Mouse (Mus musculus): ENCODE results near the gene Snap91. TPM values are rescaled to one million over a fixed set of nuclear protein-coding genes. Genes with fewer than 3 reads are reported as not detected.

Snap91 gene
- polyA plus RNA-seq, 1 experiment from 2014 or later: 113 TPM

DNA sequence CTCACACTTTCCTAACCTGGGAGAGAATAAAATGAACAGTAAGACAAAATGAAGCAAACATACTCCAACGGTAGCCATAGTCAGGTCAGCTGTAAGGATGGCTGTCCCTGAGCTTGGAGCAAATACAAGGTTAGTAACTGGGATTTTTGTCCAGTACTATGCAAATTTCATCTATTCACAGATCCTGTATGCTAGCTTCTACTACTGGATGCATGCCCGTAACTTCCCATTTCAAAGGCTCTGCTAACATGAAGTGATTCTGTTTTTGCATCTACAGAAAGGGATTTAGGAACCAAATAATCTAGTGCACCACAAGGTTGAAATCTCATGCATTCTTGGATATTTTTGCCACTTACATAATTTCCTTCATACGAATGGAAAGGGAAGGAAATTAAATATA is 70.2 kb downstream of the Snap91 start:
- H3K4me2 ChIP-seq: no peak overlapping the region
- ATAC-seq (ENCODE audit: low read depth): no peak
- H3K27me3 ChIP-seq: no peaks in the 10 kb centered on the region
- no peak overlapping the region for H3K4me3 ChIP-seq
- WGBS: 89% methylated on average over 3 of the region's 3 CpGs
- no peak overlapping the region for H3K9ac ChIP-seq
- no peaks in the 10 kb centered on the region for H3K4me1 ChIP-seq (replicated peaks)
- no peaks in the 10 kb centered on the region for H3K9me3 ChIP-seq
- peaks cover 20% of the 10 kb centered on the region for H3K36me3 ChIP-seq
- H3K27ac ChIP-seq (replicated peaks): no peak overlapping the region

GRCm38 (mm10) chr9:86800600-86801163 is 79.8 kb downstream of the Snap91 start:
- H3K4me2 ChIP-seq: no peak overlapping the region
- no peaks in the 10 kb centered on the region for H3K4me1 ChIP-seq (replicated peaks)
- H3K4me3 ChIP-seq: no peak overlapping the region
- H3K36me3 ChIP-seq: peaks cover 17% of the 10 kb centered on the region
- 31% methylated on average over 3 of the region's 3 CpGs for WGBS
- ATAC-seq (ENCODE audit: low read depth): peak; percentile 27; the same call in 1 of the 2 replicates
- no peaks in the 10 kb centered on the region for H3K27me3 ChIP-seq
- no peak overlapping the region for H3K27ac ChIP-seq (replicated peaks)
- no peaks in the 10 kb centered on the region for H3K9me3 ChIP-seq
- no peak overlapping the region for H3K9ac ChIP-seq

GRCm38 (mm10) chr9:86799099-86799498 is 81.4 kb downstream of the Snap91 start:
- H3K27ac ChIP-seq (replicated peaks): no peak overlapping the region
- ATAC-seq (ENCODE audit: low read depth): no peak
- no peaks in the 10 kb centered on the region for H3K9me3 ChIP-seq
- peaks cover 20% of the 10 kb centered on the region for H3K36me3 ChIP-seq
- no peak overlapping the region for H3K4me2 ChIP-seq
- no peak overlapping the region for H3K4me3 ChIP-seq
- 79% methylated on average over 7 of the region's 7 CpGs for WGBS
- no peak overlapping the region for H3K9ac ChIP-seq
- no peaks in the 10 kb centered on the region for H3K27me3 ChIP-seq
- no peaks in the 10 kb centered on the region for H3K4me1 ChIP-seq (replicated peaks)

GRCm38 (mm10) chr9:86798686-86799085 is 81.8 kb downstream of the Snap91 start:
- no peak for ATAC-seq (ENCODE audit: low read depth)
- WGBS: 55% methylated on average over 7 of the region's 7 CpGs
- Histone ChIP-seq H3K27ac (replicated peaks) (no peak overlapping the region), H3K9ac (no peak overlapping the region), H3K4me3 (no peak overlapping the region), H3K9me3 (no peaks in the 10 kb centered on the region), H3K36me3 (peaks cover 21% of the 10 kb centered on the region), H3K4me1 (replicated peaks) (no peaks in the 10 kb centered on the region), H3K4me2 (no peak overlapping the region), H3K27me3 (no peaks in the 10 kb centered on the region)

GRCm38 (mm10) chr9:86798129-86798528 is 82.3 kb downstream of the Snap91 start:
- Histone ChIP-seq H3K9me3 (no peaks in the 10 kb centered on the region), H3K4me1 (replicated peaks) (no peaks in the 10 kb centered on the region), H3K27ac (replicated peaks) (no peak overlapping the region), H3K4me3 (no peak overlapping the region), H3K36me3 (peaks cover 24% of the 10 kb centered on the region), H3K27me3 (no peaks in the 10 kb centered on the region), H3K4me2 (no peak overlapping the region), H3K9ac (no peak overlapping the region)
- no peak for ATAC-seq (ENCODE audit: low read depth)
- 93% methylated on average over 5 of the region's 5 CpGs for WGBS

DNA sequence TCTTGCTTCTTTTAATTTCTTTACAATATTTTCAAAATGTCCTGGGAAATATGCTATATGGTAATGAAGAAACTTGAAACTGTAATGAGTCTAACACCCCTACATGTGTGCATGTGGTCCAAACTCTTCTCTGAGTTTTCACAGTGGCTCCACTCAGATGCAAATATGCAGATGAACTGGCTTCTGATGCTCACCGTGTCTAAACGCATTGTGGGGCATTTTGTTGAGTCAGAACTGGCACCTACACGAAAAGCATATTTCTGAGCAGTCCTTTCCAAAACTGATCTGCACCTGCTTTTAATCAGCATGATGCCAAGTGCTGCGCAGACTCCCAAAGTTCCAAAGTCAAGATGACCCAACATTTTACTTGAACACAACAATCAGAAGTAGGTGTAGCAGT is 82.9 kb downstream of the Snap91 start:
- Histone ChIP-seq H3K4me1 (replicated peaks) (no peaks in the 10 kb centered on the region), H3K27me3 (no peaks in the 10 kb centered on the region), H3K9me3 (no peaks in the 10 kb centered on the region), H3K9ac (no peak overlapping the region), H3K4me3 (no peak overlapping the region), H3K36me3 (peaks cover 28% of the 10 kb centered on the region), H3K4me2 (no peak overlapping the region), H3K27ac (replicated peaks) (no peak overlapping the region)
- no peak for ATAC-seq (ENCODE audit: low read depth)
- WGBS: 94% methylated on average over 4 of the region's 4 CpGs

DNA sequence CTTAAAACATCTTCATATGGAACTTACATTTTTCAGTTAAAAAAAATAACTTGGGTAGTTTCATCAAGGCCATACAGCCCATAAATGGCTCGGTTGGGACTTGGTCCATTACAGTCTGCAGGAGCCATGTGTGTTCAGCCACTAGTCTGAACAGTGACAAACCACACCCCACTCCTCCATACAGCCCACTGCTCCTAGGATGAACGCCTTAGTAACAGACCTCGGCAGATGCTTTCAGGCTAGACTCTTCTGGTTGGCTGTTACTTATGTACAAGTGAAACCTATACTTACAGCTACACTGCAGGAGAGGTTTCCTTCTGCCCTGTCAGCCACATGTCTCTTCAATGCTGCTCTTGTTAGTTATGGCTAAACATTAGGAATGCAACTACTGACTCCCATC is 85.2 kb downstream of the Snap91 start:
- ATAC-seq (ENCODE audit: low read depth): no peak
- no peak overlapping the region for H3K9ac ChIP-seq
- peaks cover 41% of the 10 kb centered on the region for H3K36me3 ChIP-seq
- H3K27ac ChIP-seq (replicated peaks): no peak overlapping the region
- WGBS: 71% methylated on average over 3 of the region's 3 CpGs
- H3K27me3 ChIP-seq: no peaks in the 10 kb centered on the region
- H3K4me3 ChIP-seq: no peak overlapping the region
- no peaks in the 10 kb centered on the region for H3K9me3 ChIP-seq
- no peaks in the 10 kb centered on the region for H3K4me1 ChIP-seq (replicated peaks)
- H3K4me2 ChIP-seq: no peak overlapping the region

DNA sequence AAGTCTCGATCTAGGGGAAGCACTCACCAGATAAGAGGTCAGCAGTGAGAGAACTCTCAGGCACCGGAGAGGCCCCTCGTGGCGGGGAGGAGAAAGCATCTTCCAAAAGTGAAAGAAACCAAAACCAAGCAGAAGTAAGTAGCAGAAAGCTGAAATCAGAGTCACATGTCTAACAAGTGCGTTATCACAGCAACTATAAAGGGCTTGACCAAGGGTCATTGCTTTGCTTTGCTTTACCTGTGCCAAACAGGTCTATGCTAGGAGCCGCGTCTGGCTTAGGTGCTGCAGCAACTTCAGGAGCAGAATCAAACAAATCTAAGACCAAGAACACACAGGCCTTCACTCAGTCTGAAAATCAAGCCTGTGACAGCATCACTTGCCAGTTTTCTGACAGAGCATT is 88.5 kb downstream of the Snap91 start:
- Histone ChIP-seq H3K4me3 (no peak overlapping the region), H3K4me2 (no peak overlapping the region), H3K4me1 (replicated peaks) (no peaks in the 10 kb centered on the region), H3K27me3 (no peaks in the 10 kb centered on the region), H3K9me3 (no peaks in the 10 kb centered on the region), H3K9ac (no peak overlapping the region), H3K27ac (replicated peaks) (no peak overlapping the region), H3K36me3 (peaks cover 42% of the 10 kb centered on the region)
- ATAC-seq (ENCODE audit: low read depth): no peak
- 82% methylated on average over 7 of the region's 7 CpGs for WGBS

GRCm38 (mm10) chr9:86789186-86789585 is 91.3 kb downstream of the Snap91 start:
- no peaks in the 10 kb centered on the region for H3K4me1 ChIP-seq (replicated peaks)
- H3K9me3 ChIP-seq: no peaks in the 10 kb centered on the region
- H3K27ac ChIP-seq (replicated peaks): no peak overlapping the region
- H3K9ac ChIP-seq: no peak overlapping the region
- H3K36me3 ChIP-seq: peaks cover 40% of the 10 kb centered on the region
- no peak for ATAC-seq (ENCODE audit: low read depth)
- no peak overlapping the region for H3K4me3 ChIP-seq
- H3K4me2 ChIP-seq: no peak overlapping the region
- no peaks in the 10 kb centered on the region for H3K27me3 ChIP-seq
- 84% methylated on average over 6 of the region's 6 CpGs for WGBS

GRCm38 (mm10) chr9:86782836-86783235 is 97.6 kb downstream of the Snap91 start:
- 87% methylated on average over 2 of the region's 2 CpGs for WGBS
- ATAC-seq (ENCODE audit: low read depth): no peak
- no peaks in the 10 kb centered on the region for H3K9me3 ChIP-seq
- peaks cover 51% of the 10 kb centered on the region for H3K36me3 ChIP-seq
- H3K4me1 ChIP-seq (replicated peaks): no peaks in the 10 kb centered on the region
- no peak overlapping the region for H3K9ac ChIP-seq
- no peaks in the 10 kb centered on the region for H3K27me3 ChIP-seq
- H3K27ac ChIP-seq (replicated peaks): no peak overlapping the region
- no peak overlapping the region for H3K4me3 ChIP-seq
- H3K4me2 ChIP-seq: no peak overlapping the region

DNA sequence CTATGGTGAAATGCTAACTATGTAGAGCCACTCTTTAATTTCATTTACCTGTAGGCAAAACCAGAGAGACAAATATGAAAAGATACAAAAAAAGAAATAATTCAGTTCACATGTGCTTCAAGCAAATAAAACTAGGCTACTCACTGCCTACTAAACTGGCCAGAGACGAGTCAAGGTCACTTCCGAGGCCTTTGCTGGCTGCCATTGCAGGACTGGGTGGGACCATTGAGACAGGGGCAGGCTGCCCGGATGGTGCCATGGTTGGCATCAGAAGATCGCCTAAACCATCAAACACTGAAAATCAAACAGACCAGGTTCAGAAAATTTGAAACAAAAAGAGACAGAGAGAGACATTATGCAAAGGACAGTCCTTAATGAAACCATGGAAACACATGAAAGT is 99.0 kb downstream of the Snap91 start:
- Histone ChIP-seq H3K4me3 (no peak overlapping the region), H3K9me3 (no peaks in the 10 kb centered on the region), H3K4me2 (no peak overlapping the region), H3K36me3 (peaks cover 54% of the 10 kb centered on the region), H3K4me1 (replicated peaks) (no peaks in the 10 kb centered on the region), H3K27me3 (no peaks in the 10 kb centered on the region), H3K27ac (replicated peaks) (no peak overlapping the region), H3K9ac (no peak overlapping the region)
- ATAC-seq (ENCODE audit: low read depth): no peak
- WGBS: 89% methylated on average over 4 of the region's 4 CpGs

DNA sequence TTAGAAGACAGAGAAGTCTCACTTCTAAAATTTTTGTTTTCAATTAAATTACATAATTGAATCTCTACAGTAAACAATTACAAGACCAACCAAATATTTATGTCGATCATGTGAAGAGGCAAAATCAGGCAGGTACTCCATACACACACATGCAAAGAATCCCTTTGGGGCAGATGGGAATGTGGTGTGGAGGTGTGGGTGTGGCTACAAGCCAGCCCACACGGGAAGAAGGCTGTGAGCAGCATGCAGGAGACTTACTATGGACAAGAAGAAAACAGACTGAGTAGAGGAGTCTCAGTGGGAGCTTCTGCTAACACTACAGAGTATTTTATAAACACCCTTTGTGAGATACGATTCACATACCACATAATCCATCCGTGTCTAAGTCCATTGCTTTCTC is 102.2 kb downstream of the Snap91 start:
- H3K36me3 ChIP-seq: peaks cover 71% of the 10 kb centered on the region
- no peaks in the 10 kb centered on the region for H3K9me3 ChIP-seq
- no peaks in the 10 kb centered on the region for H3K27me3 ChIP-seq
- H3K4me1 ChIP-seq (replicated peaks): no peaks in the 10 kb centered on the region
- no peak overlapping the region for H3K4me3 ChIP-seq
- no peak overlapping the region for H3K27ac ChIP-seq (replicated peaks)
- H3K9ac ChIP-seq: no peak overlapping the region
- WGBS: 76% methylated on average over 4 of the region's 4 CpGs
- no peak for ATAC-seq (ENCODE audit: low read depth)
- H3K4me2 ChIP-seq: no peak overlapping the region

DNA sequence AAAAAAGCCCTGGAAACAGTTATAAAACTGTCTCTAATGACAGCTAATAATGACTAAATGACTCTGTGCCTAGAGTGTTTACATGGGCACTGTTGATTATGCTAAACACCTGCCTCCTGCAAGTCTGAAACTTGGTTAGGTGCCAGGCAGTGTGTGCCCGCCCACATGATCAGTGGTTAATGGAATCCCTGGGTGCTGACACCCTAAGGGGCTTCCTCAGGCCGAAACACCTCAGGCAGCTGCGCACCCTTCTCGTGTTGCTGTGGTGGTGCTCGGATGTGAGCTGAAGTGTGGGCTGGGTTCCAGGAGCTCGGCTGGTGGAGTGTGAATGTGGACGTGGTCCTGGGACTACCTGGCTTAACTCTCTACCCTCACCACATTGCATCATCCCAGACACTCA is 103.1 kb downstream of the Snap91 start:
- Histone ChIP-seq H3K4me3 (no peak overlapping the region), H3K4me2 (no peak overlapping the region), H3K27me3 (no peaks in the 10 kb centered on the region), H3K9me3 (no peaks in the 10 kb centered on the region), H3K4me1 (replicated peaks) (no peaks in the 10 kb centered on the region), H3K9ac (no peak overlapping the region), H3K36me3 (peaks cover 71% of the 10 kb centered on the region), H3K27ac (replicated peaks) (no peak overlapping the region)
- peak; percentile 65 for ATAC-seq (ENCODE audit: low read depth)
- WGBS: 42% methylated on average over 7 of the region's 7 CpGs
